Mouse (Mus musculus) kidney, postnatal 0 days (tissue): ENCODE measurements around the gene Cyp2g1. TPM values are rescaled to one million over a fixed set of nuclear protein-coding genes. Genes with fewer than 3 reads are reported as not detected.

Source experiments
- polyA plus RNA-seq: library from polyadenylated mRNA; unstranded; fragments of >200 nt; fragmentation: Nextera tagmentation; extraction: Ambion mirVana; gene quantifications from 2 replicates; pipeline ENCODE4 v1.2.1, GENCODE M21; 2015

Gene Cyp2g1
- polyA plus RNA-seq, 1 experiment from 2014 or later = not detected

Other genes with a start within 250 kb of the Cyp2g1 start
- not detected in 2 replicates for gene Vmn1r185, start 190.4 kb upstream of the Cyp2g1 start, polyA plus RNA-seq
- not detected in 2 replicates for gene Cyp2b23, start 122.5 kb upstream of the Cyp2g1 start, polyA plus RNA-seq
- not detected in 2 replicates for gene Cyp2b19, start 51.8 kb upstream of the Cyp2g1 start, polyA plus RNA-seq
- not detected in 2 replicates for gene Cyp2a5, start 26.4 kb downstream of the Cyp2g1 start, polyA plus RNA-seq
- gene Cyp2a22, start 130.5 kb downstream of the Cyp2g1 start, polyA plus RNA-seq = not detected in 2 replicates
- not detected in 2 replicates for gene Cyp2a12, start 220.2 kb downstream of the Cyp2g1 start, polyA plus RNA-seq